Mouse (Mus musculus) gastrocnemius, postnatal 36 days (tissue): ENCODE data around the gene Clasrp. TPM values are rescaled to one million over a fixed set of nuclear protein-coding genes. Genes with fewer than 3 reads are reported as not detected.

Experiments
- DNase-seq, 2 experiments: peaks; one replicate each; pipeline ENCODE4 v3.0.0; 2022
- intact Hi-C: fragments of 180-260 bp; cut with DNase I; formaldehyde crosslinking; loops from one replicate; pipeline ENCODE4 v1.15.1; 2025
- total RNA-seq, 2 experiments: library from RNA; stranded (reverse); gene quantifications; 2 replicates each; pipeline ENCODE4 v1.2.3; 2021

The Clasrp gene
- total RNA-seq, 2 experiments from 2014 or later: 10.9 to 12.0 TPM

DNA sequence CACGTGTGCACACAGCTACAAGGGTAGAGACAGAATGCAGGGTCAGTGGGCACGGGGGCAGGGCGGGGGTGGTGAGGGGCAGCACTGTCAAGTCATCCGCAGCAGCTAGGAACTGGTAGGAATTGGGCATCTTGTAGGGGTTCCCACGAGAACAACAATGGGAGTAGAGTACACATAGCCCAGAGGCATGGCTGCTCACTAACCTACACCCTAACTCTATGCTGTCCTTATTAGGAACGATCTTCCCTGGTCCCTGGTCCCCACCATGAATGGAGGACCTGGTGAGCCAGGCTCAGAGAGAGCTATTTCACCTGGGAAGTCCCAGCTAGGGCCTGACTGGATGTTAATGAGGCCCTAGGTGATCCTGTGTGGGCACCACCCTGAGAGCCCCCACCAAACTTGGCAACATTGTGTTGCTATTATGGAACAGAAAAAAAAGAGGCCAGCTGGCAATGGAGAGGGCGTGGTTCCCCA is 62.6 kb downstream of the Clasrp start:
- intact Hi-C loops: no loop called here
- DNase-seq: no peak

DNA sequence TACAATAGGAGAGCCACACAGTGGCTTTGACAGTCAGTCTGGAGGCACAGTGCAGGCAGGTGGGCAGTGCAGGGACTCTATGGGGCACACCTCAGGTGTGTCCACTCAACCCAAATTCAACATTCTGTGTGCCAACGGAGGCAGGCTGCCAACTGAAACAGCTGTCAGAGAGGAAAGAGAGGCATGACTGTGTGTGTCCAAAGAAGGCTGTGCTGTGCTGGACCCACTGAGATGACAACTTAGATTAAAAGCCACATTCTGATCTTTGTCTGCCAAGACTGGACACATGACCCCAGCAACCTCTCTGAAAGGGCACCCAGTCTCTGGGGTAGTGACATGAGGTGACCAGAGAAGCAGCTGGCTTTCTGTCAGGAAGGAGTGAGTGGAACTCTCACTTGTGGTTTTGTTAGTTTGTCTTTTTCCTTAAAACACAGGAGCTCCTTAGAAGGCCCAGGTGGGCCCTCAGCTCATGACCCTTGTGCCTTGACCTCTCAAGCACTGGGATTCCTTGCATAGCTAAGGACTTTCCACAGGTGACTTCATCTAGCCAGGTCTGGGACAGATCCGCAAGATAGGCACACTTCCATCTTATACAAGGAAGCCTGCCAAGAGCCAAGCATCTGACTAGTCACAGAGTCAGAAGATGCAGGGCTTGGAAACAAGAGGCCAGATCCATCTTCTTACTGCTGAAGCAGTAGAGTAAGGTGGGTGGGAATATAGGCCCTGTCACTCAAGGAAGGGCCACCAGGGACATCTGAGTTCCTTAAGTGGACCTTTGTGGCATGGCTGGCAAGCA is 63.3 kb downstream of the Clasrp start:
- intact Hi-C loops: no loop called here

DNA sequence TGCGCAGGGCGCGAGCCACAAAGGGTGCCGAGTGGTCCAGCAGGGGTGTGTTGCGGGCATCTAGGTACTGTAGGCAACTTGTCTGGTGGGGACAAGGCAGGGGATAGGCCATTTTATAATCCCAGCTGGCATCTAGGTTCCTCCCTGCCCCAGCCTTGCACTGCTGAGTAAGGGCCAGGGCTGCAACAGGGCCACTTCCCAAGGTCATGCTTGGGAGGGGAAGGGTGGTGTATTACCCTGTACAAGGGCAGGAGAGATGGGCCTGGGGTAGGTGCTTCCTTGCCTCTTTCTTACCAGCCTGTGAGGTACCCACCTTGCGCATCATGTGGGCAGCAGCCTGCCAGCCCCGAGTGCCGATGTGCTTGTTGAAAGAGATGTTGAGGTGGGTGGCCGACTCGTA is 69.6 kb downstream of the Clasrp start:
- intact Hi-C loops: no loop called here

More for the DNA sequence above, 63.3 kb downstream of the Clasrp start:
- DNase-seq: no peak

DNA sequence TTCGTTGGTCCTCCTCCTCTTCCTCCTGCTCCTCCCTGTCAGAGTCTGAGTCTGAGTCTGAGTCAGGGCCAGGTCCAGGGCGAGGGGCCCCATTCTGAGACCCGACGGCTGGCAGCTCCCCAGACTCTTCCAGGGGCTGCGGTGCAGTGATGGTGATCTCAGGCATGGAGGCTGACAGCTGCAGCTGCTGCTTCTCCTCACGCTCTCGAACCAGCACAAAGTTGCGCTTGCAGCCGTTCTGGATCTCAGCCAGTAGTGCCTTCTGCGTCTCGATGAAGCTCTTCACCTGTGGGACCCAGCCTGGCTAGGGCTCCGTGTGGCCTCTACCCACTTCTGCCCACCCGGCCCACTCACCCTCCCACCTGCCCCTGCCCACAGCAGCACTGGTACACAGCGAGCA is 72.0 kb downstream of the Clasrp start:
- no peak for DNase-seq
- intact Hi-C loops: no loop called here

More for the DNA sequence above, 69.6 kb downstream of the Clasrp start:
- no peak for DNase-seq

DNA sequence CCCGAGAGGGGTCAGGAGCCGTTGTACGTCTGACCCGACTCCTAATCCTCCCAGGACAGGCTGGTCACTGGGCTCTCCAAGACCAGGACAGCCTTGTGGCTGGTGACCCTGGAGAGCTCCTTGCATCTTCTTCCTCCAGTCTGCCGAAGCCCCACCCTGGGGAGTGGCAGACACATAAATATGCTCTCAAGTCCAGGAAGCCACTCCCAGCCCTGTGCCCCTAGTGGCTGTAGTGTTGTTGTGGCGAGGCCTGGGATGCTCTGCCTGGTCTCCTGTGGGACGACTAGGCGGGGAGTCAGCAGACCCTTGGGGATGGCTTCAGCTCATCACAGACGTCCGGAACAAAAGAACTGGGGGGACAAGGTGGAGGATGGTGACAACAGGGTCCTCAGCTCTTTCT is 73.2 kb downstream of the Clasrp start:
- intact Hi-C loops: no loop called here

More for the DNA sequence above, 73.2 kb downstream of the Clasrp start:
- no peak for DNase-seq

Other genes starting within 250 kb of the Clasrp start
- gene Cd3eap, start 245.0 kb downstream of the Clasrp start, total RNA-seq: 10 to 100 TPM in 1 of 2 experiments, 1 to 10 TPM in 1; 9.3 to 10.2 TPM
- gene Ppp1r13l, start 244.7 kb downstream of the Clasrp start, total RNA-seq: 1 to 10 TPM; 2.4 to 2.6 TPM
- gene Ercc2, start 222.5 kb downstream of the Clasrp start, total RNA-seq: 1 to 10 TPM; 8.5 to 9.8 TPM
- under 1 TPM; 0.25 to 0.38 TPM for gene Klc3, start 200.4 kb downstream of the Clasrp start, total RNA-seq
- over 10,000 TPM; 41,999 to 48,159 TPM for gene Ckm, start 199.7 kb downstream of the Clasrp start, total RNA-seq
- gene Mark4, start 145.7 kb downstream of the Clasrp start, total RNA-seq: 10 to 100 TPM; 14.9 to 15.5 TPM
- gene Exoc3l2, start 141.2 kb downstream of the Clasrp start, total RNA-seq: under 1 TPM; 0.51 to 0.72 TPM
- gene Bloc1s3, start 96.1 kb downstream of the Clasrp start, total RNA-seq: 1 to 10 TPM; 1.5 to 1.7 TPM
- 1 to 10 TPM; 6.4 to 8.8 TPM for gene Trappc6a, start 96.1 kb downstream of the Clasrp start, total RNA-seq
- gene Nkpd1, start 86.6 kb downstream of the Clasrp start, total RNA-seq: not detected
- gene Ppp1r37, start 41.4 kb downstream of the Clasrp start, total RNA-seq: 10 to 100 TPM; 34.8 to 41.4 TPM
- gene Zfp296, start 27.2 kb downstream of the Clasrp start, total RNA-seq: under 1 TPM; 0.23 to 0.44 TPM
- gene Gemin7, start 26.9 kb downstream of the Clasrp start, total RNA-seq: 10 to 100 TPM; 59.1 to 65.1 TPM
- 1 to 10 TPM; 5.1 to 6.0 TPM for gene Relb, start 25.0 kb upstream of the Clasrp start, total RNA-seq
- gene Clptm1, start 60.5 kb upstream of the Clasrp start, total RNA-seq: 10 to 100 TPM; 39.2 to 45.7 TPM
- gene Apoc2, start 73.5 kb upstream of the Clasrp start, total RNA-seq: under 1 TPM in 1 of 2 experiments, not detected in 1; 0.99 TPM
- not detected for gene Gm44805, start 76.9 kb upstream of the Clasrp start, total RNA-seq
- under 1 TPM in 1 of 2 experiments, not detected in 1; 0.43 TPM for gene Apoc4, start 77.0 kb upstream of the Clasrp start, total RNA-seq
- gene Apoc1, start 88.2 kb upstream of the Clasrp start, total RNA-seq: 1 to 10 TPM in 1 of 2 experiments, under 1 TPM in 1; 0.94 to 1.4 TPM
- 10 to 100 TPM; 49.0 to 51.4 TPM for gene Apoe, start 94.7 kb upstream of the Clasrp start, total RNA-seq
- gene Tomm40, start 111.0 kb upstream of the Clasrp start, total RNA-seq: 10 to 100 TPM; 36.8 to 47.6 TPM
- 1 to 10 TPM; 2.0 to 2.3 TPM for gene Nectin2, start 146.0 kb upstream of the Clasrp start, total RNA-seq
- 10 to 100 TPM; 22.0 to 22.6 TPM for gene Bcam, start 166.5 kb upstream of the Clasrp start, total RNA-seq
- not detected for gene Cblc, start 192.3 kb upstream of the Clasrp start, total RNA-seq
- 1 to 10 TPM; 1.1 to 1.5 TPM for gene Bcl3, start 218.3 kb upstream of the Clasrp start, total RNA-seq
- not detected for gene Gm19345, start 247.5 kb upstream of the Clasrp start, total RNA-seq